Mouse (Mus musculus) T-helper 1 cell (primary cell): ENCODE measurements around the gene Asphd1.

Source experiments
- in situ Hi-C: fragments of 300-600 bp; cut with MboI, MseI; formaldehyde crosslinking; loops from one replicate; pipeline ENCODE4 v1.15.1; 2025; ENCODE audit warnings: high pct_unique_total_duplicates

The Asphd1 gene

DNA sequence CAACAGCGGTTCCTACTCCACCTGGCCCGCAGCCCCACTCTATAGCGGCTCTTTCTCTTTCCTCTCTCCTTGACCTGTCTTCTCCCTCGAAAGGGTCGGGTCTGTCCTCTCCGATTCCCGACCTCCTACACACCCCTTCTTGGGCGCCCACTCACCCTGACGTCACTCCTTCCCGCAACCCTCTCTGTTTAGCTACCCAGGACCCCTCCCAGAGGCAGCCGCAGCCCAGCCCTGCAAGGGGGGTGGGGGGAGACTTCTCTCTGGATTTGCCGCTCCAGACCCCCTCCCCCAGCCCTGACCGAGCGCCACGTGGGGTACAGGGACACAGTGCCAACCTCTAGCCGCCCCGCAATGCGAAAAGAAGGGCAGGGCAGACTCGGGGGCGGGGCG is at the start of gene Asphd1:
Asphd1 (minus strand) TSS at position 180 of the 390 bp plus-strand sequence.
- in situ Hi-C loops = no loop called here

GRCm38 (mm10) chr7:126996449-126996848 is 47.1 kb upstream of the Asphd1 start:
- in situ Hi-C loops = no loop called here

DNA sequence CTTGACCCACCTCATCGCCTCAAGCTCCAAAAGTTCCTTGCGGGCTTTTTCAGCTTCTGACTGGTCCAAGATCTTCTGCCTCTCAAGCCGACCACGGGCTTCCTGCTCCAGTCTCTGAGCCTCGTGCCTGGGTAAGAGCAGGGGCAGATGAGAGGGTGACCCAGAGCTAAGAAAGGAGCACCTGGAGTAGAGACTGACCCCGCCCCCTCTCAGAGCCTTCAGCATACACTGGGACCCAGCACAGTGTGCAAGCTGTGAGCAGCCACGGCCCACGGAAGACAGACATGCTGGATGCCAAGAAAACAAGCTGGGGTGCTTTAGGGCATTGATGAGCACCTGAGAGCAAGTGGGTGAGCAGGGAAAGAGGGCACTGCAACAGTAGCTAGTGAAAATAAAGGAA is 39.4 kb upstream of the Asphd1 start:
- in situ Hi-C loops = no loop called here

- in situ Hi-C loops = no loop called here
Measured at GRCm38 (mm10) chr7:126986319-126986718, 36.9 kb upstream of the Asphd1 start.

DNA sequence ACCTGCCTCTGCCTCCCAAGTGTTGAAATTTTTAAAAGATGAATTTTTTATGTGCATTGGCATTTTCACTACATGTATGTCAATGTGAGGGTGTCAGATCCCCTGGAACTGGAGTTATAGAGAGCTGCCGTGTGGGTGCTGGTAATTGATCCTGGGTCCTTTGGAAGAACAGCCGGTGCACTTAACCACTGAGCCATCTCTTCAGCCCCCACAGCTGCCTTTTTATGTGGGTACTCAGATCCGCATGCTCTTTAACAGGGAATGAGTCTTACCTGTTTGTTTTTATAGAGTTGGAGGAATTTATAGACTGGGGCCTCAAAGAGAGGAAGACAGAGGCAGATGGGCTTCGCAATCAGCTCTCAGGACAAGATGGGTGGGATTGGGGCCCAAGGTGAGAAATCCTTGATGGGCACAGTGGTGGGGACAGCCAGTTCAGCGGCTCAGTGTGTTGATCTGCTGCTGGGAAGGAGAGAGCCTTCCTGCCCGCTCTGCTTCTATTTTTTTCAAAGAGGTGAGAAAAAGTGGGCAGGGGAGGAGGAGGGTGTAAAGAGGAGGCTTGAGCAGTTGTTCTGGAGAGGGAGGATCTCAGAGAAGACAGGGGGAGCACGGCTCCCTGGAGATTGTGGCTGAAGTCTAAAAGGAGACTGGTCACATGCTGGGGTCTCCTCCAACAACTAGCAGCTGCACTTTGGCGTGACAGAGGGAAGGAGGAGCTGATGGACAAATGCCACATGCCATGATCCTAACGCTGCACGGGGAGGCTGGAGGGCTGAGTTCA is 35.5 kb upstream of the Asphd1 start:
- in situ Hi-C loops = no loop called here

- in situ Hi-C loops = no loop called here
Measured at GRCm38 (mm10) chr7:126983113-126983512, 33.7 kb upstream of the Asphd1 start.

DNA sequence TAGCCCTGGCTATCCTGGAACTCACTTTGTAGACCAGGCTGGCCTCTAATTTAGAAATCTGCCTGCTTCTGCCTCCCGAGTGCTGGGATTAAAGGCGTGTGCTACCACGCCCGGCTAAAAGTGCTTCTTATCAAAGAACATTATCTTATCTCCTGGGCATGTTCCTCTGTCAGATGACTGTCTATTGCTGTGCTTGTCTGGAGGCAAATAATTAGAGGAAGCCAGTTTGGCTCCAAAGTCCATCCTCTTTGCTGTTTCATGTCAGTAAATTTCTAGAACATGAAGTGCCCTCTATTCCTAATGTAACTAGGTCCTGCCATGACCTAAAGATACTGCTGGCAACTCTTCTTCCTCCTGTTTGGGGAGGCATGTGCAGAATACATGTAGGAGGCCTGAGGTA is 32.7 kb upstream of the Asphd1 start:
- in situ Hi-C loops = no loop called here

- in situ Hi-C loops = no loop called here
Measured at GRCm38 (mm10) chr7:126981601-126982000, 32.2 kb upstream of the Asphd1 start.

DNA sequence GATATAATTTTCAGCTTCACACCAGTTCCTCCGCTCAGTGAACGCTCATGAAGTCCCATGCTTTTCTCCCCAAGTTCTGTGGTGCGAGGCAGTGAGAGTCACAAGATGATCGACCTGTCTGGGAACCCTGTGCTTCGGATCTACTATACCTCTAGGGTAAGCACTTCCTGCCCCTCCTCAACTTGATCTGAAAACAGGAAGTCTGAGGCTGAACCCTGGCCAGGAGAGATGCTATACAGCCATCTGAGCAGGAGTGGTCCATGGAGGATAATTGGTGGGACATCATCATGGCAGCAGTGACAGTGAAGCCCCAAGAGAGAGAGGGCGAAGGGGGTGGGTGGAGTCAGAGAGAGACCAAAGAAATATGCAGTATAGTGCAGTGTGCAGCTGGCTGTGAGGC is 29.5 kb upstream of the Asphd1 start:
- in situ Hi-C loops = no loop called here

DNA sequence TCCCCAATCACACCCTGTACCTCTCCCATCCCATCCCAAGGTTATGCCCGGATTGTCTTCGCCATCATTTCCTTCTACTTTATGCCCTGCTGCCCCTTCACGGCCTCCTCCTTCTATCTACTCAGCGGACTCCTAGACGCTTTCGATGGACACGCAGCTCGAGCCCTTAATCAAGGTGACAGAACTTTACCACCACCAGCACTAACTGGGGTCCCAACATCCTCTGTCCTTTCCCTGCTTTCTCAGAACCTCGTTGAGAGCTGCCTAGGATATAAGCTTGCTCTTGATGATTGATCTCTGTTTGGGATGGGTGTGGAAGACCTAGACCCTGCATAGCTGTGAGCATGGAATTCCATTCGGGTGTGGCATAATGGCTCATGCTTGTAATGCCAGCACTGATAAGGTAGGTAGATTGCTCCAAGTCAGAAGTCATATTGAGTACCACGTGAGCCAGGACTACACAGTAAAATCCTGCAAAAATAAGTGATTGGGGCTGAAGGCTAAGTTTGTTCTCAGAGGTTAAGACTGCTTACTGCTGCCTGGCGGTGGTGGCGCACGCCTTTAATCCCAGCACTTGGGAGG is 27.6 kb upstream of the Asphd1 start:
- in situ Hi-C loops = no loop called here

- in situ Hi-C loops = no loop called here
Measured at GRCm38 (mm10) chr7:126975950-126976866, 26.8 kb upstream of the Asphd1 start, which contains the start of gene Cdiptos. Gene Cdiptos (minus strand): TSS chr7:126976098.

DNA sequence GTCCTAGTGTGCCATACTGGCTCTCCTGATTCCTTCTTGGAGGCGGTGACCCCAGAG is 26.3 kb upstream of the Asphd1 start, which contains the start of gene Cdipt:
Cdipt (plus strand) TSS at position 22 of the 57 bp plus-strand sequence.
- in situ Hi-C loops = no loop called here

- in situ Hi-C loops = no loop called here
Measured at GRCm38 (mm10) chr7:126975493-126975892, 26.1 kb upstream of the Asphd1 start.

DNA sequence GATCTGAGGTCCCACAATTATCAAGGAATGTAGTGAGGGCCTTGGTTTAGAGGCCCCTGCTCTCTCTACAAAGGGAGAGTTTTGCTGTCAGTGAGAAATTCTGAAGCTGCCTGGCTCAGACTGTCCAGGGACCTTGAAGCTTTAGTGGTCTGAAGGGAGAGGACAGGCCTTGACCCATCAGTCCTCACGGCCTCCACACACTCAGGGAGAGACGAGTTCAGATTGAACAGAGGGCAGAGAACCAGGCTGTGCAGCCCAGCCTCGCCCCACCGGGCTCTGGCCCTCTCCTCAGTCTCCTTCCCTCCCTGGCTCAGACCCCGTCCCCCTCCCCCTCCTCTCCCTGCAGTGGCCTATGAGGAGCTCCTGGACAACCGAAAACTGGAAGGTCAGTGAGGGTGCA is 18.0 kb upstream of the Asphd1 start:
- in situ Hi-C loops = loop anchor here (25.0 kb wide), 1 partner anchor 130 kb away; the partner anchor contains the start of genes 4930451I11Rik and Doc2a

DNA sequence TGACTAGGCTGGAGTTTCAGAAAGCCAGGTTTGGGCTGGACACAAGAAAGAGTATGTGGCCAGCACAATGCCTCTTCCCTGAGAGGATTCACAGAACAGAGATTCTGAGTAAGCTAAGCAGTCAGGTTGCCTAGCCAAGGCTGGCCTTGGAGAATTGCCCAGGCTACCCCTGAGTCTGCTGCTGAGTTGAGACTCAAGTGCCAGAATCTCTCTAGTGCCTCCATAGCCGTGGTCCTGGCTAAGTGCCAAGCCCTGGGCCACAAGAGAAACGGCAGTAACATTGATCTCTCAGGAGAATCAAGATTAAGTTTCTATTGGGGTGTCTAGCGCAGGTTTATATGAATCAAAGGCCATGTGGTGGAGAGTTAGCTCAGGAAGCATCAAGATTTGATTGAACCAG is 16.2 kb upstream of the Asphd1 start:
- in situ Hi-C loops = loop anchor here (25.0 kb wide), 1 partner anchor 128 kb away; the partner anchor contains the start of genes 4930451I11Rik and Doc2a

GRCm38 (mm10) chr7:126963548-126964286 is 14.3 kb upstream of the Asphd1 start:
- in situ Hi-C loops = loop anchor here (25.0 kb wide), 1 partner anchor 126 kb away; the partner anchor contains the start of genes 4930451I11Rik and Doc2a

GRCm38 (mm10) chr7:126961965-126962364 is 12.6 kb upstream of the Asphd1 start:
- in situ Hi-C loops = loop anchor here (25.0 kb wide), 1 partner anchor 125 kb away; the partner anchor contains the start of genes 4930451I11Rik and Doc2a

GRCm38 (mm10) chr7:126961095-126961494 is 11.7 kb upstream of the Asphd1 start:
- in situ Hi-C loops = loop anchor here (25.0 kb wide), 1 partner anchor 124 kb away; the partner anchor contains the start of genes 4930451I11Rik and Doc2a

DNA sequence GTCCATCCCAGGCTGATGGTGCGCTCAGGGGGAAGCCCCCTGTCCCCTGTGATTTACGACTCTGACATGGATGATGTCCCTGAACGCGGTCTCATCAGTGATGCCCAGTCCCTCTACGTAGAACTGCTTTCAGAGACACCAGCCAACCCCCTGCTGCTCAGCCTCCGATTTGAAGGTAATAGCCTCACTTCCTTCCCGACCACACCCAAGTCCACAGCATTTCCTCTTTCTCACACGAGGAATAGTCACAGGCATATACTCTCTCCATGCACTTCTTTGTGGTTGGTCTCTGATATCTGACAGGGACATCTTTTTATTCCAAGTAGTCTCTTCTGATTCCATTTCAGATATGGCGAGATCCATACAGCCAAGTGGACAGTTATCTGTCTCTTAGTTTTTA is 10.4 kb upstream of the Asphd1 start:
- in situ Hi-C loops = loop anchor here (25.0 kb wide), 1 partner anchor 122 kb away; the partner anchor contains the start of genes 4930451I11Rik and Doc2a

- in situ Hi-C loops = loop anchor here (25.0 kb wide), 1 partner anchor 118 kb away; the partner anchor contains the start of genes 4930451I11Rik and Doc2a
Measured at GRCm38 (mm10) chr7:126955125-126955524, 5.7 kb upstream of the Asphd1 start.

DNA sequence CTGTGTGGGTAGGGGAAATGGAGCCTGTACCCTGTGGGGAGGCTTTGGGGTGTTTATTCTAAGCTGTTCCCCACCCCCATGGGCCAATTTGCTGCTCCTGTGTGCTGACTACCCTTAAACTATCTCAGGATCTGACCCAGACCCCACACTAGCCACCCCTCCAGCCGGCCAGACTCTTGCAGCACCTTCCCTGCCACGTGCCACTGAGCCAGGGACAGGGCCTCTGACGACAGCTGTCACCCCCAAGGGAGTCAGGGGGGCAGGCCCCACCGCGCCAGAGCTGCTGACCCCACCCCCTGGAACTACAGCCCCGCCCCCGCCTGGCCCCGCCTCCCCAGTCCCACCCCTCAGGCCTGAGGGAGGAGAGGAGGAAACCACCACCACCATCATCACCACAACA is 3.3 kb upstream of the Asphd1 start:
- in situ Hi-C loops = loop anchor here (25.0 kb wide), 1 partner anchor 115 kb away; the partner anchor contains the start of genes 4930451I11Rik and Doc2a
